Mouse (Mus musculus): ENCODE measurements around the gene Aspdh. TPM values are rescaled to one million over a fixed set of nuclear protein-coding genes. Genes with fewer than 3 reads are reported as not detected.

The Aspdh gene
- 1 to 10 TPM in 1 of 2 experiments, under 1 TPM in 1; 0.70 to 1.3 TPM for total RNA-seq (2021)

- intact Hi-C loops (cut with DNase I), result no loop called here
Observed at GRCm38 (mm10) chr7:44465111-44465510, at the start of gene Aspdh. Aspdh (plus strand) TSS chr7:44465391.

GRCm38 (mm10) chr7:44427666-44428065, 37.5 kb upstream of the Aspdh start:
- DNase-seq (ENCODE audit: low spot score), result no peak
- intact Hi-C loops (cut with DNase I), result no loop called here

More at GRCm38 (mm10) chr7:44465111-44465510, at the start of gene Aspdh:
- no peak for DNase-seq (ENCODE audit: low spot score)

- intact Hi-C loops (cut with DNase I), result no loop called here
- DNase-seq (ENCODE audit: low spot score), result no peak
Observed at GRCm38 (mm10) chr7:44428171-44428950, 36.8 kb upstream of the Aspdh start.

- DNase-seq (ENCODE audit: low spot score), result no peak
- intact Hi-C loops (cut with DNase I), result no loop called here
Observed at GRCm38 (mm10) chr7:44428968-44429521, 36.1 kb upstream of the Aspdh start, which contains the start of gene Lrrc4b. Lrrc4b (plus strand) TSS chr7:44429018.

GRCm38 (mm10) chr7:44429534-44430488, 35.4 kb upstream of the Aspdh start:
- DNase-seq (ENCODE audit: low spot score), result no peak
- intact Hi-C loops (cut with DNase I), result no loop called here

GRCm38 (mm10) chr7:44432550-44432949, 32.6 kb upstream of the Aspdh start:
- DNase-seq (ENCODE audit: low spot score), result no peak
- intact Hi-C loops (cut with DNase I), result no loop called here

- no peak for DNase-seq (ENCODE audit: low spot score)
- intact Hi-C loops (cut with DNase I), result no loop called here
Observed at GRCm38 (mm10) chr7:44433371-44433770, 31.8 kb upstream of the Aspdh start.

GRCm38 (mm10) chr7:44434089-44434488, 31.1 kb upstream of the Aspdh start:
- intact Hi-C loops (cut with DNase I), result no loop called here
- DNase-seq (ENCODE audit: low spot score), result no peak

- intact Hi-C loops (cut with DNase I), result no loop called here
- no peak for DNase-seq (ENCODE audit: low spot score)
Observed at GRCm38 (mm10) chr7:44435796-44436195, 29.4 kb upstream of the Aspdh start.

- DNase-seq (ENCODE audit: low spot score), result no peak
- intact Hi-C loops (cut with DNase I), result no loop called here
Observed at GRCm38 (mm10) chr7:44436267-44436666, 28.9 kb upstream of the Aspdh start.

- intact Hi-C loops (cut with DNase I), result no loop called here
- no peak for DNase-seq (ENCODE audit: low spot score)
Observed at GRCm38 (mm10) chr7:44437188-44437587, 28.0 kb upstream of the Aspdh start.

- intact Hi-C loops (cut with DNase I), result no loop called here
- DNase-seq (ENCODE audit: low spot score), result no peak
Observed at GRCm38 (mm10) chr7:44437933-44438332, 27.3 kb upstream of the Aspdh start.

GRCm38 (mm10) chr7:44439696-44440095, 25.5 kb upstream of the Aspdh start:
- intact Hi-C loops (cut with DNase I), result no loop called here

GRCm38 (mm10) chr7:44440479-44440878, 24.7 kb upstream of the Aspdh start:
- no peak for DNase-seq (ENCODE audit: low spot score)
- intact Hi-C loops (cut with DNase I), result no loop called here

More at GRCm38 (mm10) chr7:44439696-44440095, 25.5 kb upstream of the Aspdh start:
- DNase-seq (ENCODE audit: low spot score), result no peak

GRCm38 (mm10) chr7:44441180-44441579, 24.0 kb upstream of the Aspdh start:
- intact Hi-C loops (cut with DNase I), result no loop called here

GRCm38 (mm10) chr7:44441648-44442109, 23.5 kb upstream of the Aspdh start:
- intact Hi-C loops (cut with DNase I), result no loop called here
- no peak for DNase-seq (ENCODE audit: low spot score)

More at GRCm38 (mm10) chr7:44441180-44441579, 24.0 kb upstream of the Aspdh start:
- no peak for DNase-seq (ENCODE audit: low spot score)

GRCm38 (mm10) chr7:44442407-44442821, 22.8 kb upstream of the Aspdh start:
- no peak for DNase-seq (ENCODE audit: low spot score)

GRCm38 (mm10) chr7:44443268-44444173, 21.7 kb upstream of the Aspdh start:
- no peak for DNase-seq (ENCODE audit: low spot score)
- intact Hi-C loops (cut with DNase I), result no loop called here

More at GRCm38 (mm10) chr7:44442407-44442821, 22.8 kb upstream of the Aspdh start:
- intact Hi-C loops (cut with DNase I), result no loop called here

- no peak for DNase-seq (ENCODE audit: low spot score)
- intact Hi-C loops (cut with DNase I), result no loop called here
Observed at GRCm38 (mm10) chr7:44444886-44445527, 20.2 kb upstream of the Aspdh start.

Data from heart, postnatal 25 days (tissue).